In the genomic region with DNA sequence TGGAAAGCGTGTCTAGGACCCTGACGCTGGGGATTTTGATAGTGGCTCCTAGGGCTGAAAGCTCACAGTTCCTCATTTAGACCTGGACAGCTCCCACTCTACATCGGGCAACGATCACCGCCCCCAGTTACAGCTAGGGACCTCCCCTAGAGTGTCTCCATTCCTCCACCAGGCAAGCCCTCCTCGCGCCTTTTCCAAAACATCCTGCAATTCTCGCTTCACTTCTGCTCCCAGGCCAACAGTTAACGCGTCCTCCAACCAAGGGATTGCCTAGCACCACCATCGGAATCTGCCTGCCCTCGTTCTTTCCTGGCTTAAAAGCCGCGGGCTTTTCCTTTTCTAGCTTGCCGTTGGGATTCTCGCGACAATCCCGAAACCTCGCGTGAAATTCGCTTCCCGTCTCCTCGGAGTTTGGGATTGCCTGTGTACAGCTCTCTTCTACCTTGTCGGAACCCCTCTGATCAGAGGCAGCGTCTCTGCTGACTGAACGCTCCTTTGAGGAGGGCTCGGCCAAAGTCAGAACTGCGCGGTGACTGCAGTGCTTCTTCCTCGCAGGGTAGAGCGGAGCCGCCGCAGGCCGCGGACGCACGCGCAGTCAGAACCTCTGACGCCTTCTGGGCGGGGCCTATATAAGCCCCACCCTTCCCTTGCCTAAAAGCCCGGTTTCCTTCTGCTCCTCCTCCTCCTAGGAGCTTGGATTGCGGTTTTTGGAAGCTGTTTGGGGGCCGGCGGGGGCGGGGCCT, we compare ENCODE assay signal across 8 mouse cellular contexts. TPM values are rescaled to one million over a fixed set of nuclear protein-coding genes. Genes with fewer than 3 reads are reported as not detected.
DNase-seq lines count a peak whose midpoint lies in the region; ATAC-seq and TF ChIP-seq lines count a peak whose summit lies in the region.

A gene (plus strand): TSS at position 662 of the 743 bp plus-strand sequence.

- H3K9ac ChIP-seq in CH12.LX (ENCODE audit: insufficient read depth, low read depth) = peak within 1 kb of the TSS; percentile 92
- peak within 1 kb of the TSS; percentile 81 for H3K9ac ChIP-seq in heart, embryonic 15.5 days
- peak within 1 kb of the TSS; percentile 90 for H3K9ac ChIP-seq in liver, embryonic 14.5 days (replicated peaks)
- H3K9ac ChIP-seq in stomach, embryonic 15.5 days = peak within 1 kb of the TSS; percentile 89

- no peak for TF ChIP-seq EP300 in CH12.LX (IDR thresholded peaks at IDR 0.05; ENCODE audit: low read length)
- TF ChIP-seq EP300 in liver, embryonic 14.5 days (IDR thresholded peaks at IDR 0.05; ENCODE audit: low read depth) = peak; percentile 61

- peak within 1 kb of the TSS; percentile 96 for H3K27ac ChIP-seq in CH12.LX (ENCODE audit: insufficient read depth, low read depth)
- H3K27ac ChIP-seq in forebrain, embryonic 10.5 days = peak within 1 kb of the TSS; percentile 91
- peak within 1 kb of the TSS; percentile 95 for H3K27ac ChIP-seq in heart, embryonic 15.5 days
- peak within 1 kb of the TSS; percentile 89 for H3K27ac ChIP-seq in liver, embryonic 14.5 days
- H3K27ac ChIP-seq in stomach, embryonic 15.5 days = peak within 1 kb of the TSS; percentile 97

- dilution Hi-C loops in CH12.LX (cut with MboI; ENCODE audit: extremely low pct_ligation_motif_present, extremely low pct_unique_long_range_greater_than_20kb, low sequenced_read_pairs) = no loop called here

- H3K4me2 ChIP-seq in CH12.LX (ENCODE audit: insufficient read depth, low read depth, poor library complexity, severe bottlenecking) = peak within 1 kb of the TSS; percentile 88
- H3K4me2 ChIP-seq in heart, embryonic 15.5 days = peak within 1 kb of the TSS; percentile 99
- H3K4me2 ChIP-seq in liver, embryonic 14.5 days (ENCODE audit: low read depth) = peak within 1 kb of the TSS; percentile 100
- H3K4me2 ChIP-seq in stomach, embryonic 15.5 days = peak within 1 kb of the TSS; percentile 97

- H3K36me3 ChIP-seq in CH12.LX (replicated peaks in 1 of 2; ENCODE audit: control insufficient read depth in 1 of 2, insufficient read depth in 1 of 2, low read length in 1 of 2) = no peaks in the 10 kb centered on the region
- no peaks in the 10 kb centered on the region for H3K36me3 ChIP-seq in forebrain, embryonic 10.5 days (replicated peaks)
- no peaks in the 10 kb centered on the region for H3K36me3 ChIP-seq in heart, embryonic 15.5 days
- H3K36me3 ChIP-seq in liver, embryonic 14.5 days (replicated peaks; ENCODE audit: control insufficient read depth, insufficient read depth, low read depth) = no peaks in the 10 kb centered on the region
- H3K36me3 ChIP-seq in stomach, embryonic 15.5 days = no peaks in the 10 kb centered on the region

- H3K27me3 ChIP-seq in CH12.LX (replicated peaks) = peaks cover 40% of the 10 kb centered on the region
- H3K27me3 ChIP-seq in forebrain, embryonic 10.5 days (ENCODE audit: poor library complexity, severe bottlenecking) = peaks cover 89% of the 10 kb centered on the region
- peaks cover 36% of the 10 kb centered on the region for H3K27me3 ChIP-seq in heart, embryonic 15.5 days
- peaks cover 45% of the 10 kb centered on the region for H3K27me3 ChIP-seq in liver, embryonic 14.5 days (ENCODE audit: control insufficient read depth, insufficient read depth, low read length)
- peaks cover 38% of the 10 kb centered on the region for H3K27me3 ChIP-seq in stomach, embryonic 15.5 days (replicated peaks)

- peak within 1 kb of the TSS; percentile 64 to 74 (median 65) for H3K4me3 ChIP-seq in CH12.LX (replicated peaks in 1 of 3; ENCODE audit: low read depth in 2 of 3, low read length in 2 of 3, poor library complexity in 1 of 3)
- H3K4me3 ChIP-seq in forebrain, embryonic 10.5 days = peak within 1 kb of the TSS; percentile 62
- H3K4me3 ChIP-seq in heart, embryonic 15.5 days = peak within 1 kb of the TSS; percentile 68
- peak within 1 kb of the TSS; percentile 86 to 99 for H3K4me3 ChIP-seq in liver, embryonic 14.5 days (ENCODE audit: insufficient read depth in 1 of 2, low read depth in 2 of 2, low read length in 2 of 2)
- H3K4me3 ChIP-seq in stomach, embryonic 15.5 days (replicated peaks) = peak within 1 kb of the TSS; percentile 78

- TF ChIP-seq CTCF in CH12.LX (conservative IDR thresholded peaks at IDR 0.05 in 1 of 2, IDR thresholded peaks at IDR 0.05 in 1 of 2; ENCODE audit: low read depth in 2 of 2, low read length in 2 of 2) = no peak
- TF ChIP-seq CTCF in liver, embryonic 14.5 days (IDR thresholded peaks at IDR 0.05; ENCODE audit: low read depth) = no peak

- peaks cover 2 to 31% of the 10 kb centered on the region in 2 experiments; a peak in 2 of 4 replicates for H3K4me1 ChIP-seq in CH12.LX (ENCODE audit: control insufficient read depth in 1 of 2, insufficient read depth in 2 of 2)
- peaks cover 63% of the 10 kb centered on the region for H3K4me1 ChIP-seq in forebrain, embryonic 10.5 days
- peaks cover 54% of the 10 kb centered on the region for H3K4me1 ChIP-seq in heart, embryonic 15.5 days (replicated peaks)
- H3K4me1 ChIP-seq in liver, embryonic 14.5 days (replicated peaks; ENCODE audit: control insufficient read depth in 2 of 2, insufficient read depth in 2 of 2, low read length in 1 of 2) = peaks cover 9 to 14% of the 10 kb centered on the region in 2 experiments
- peaks cover 41% of the 10 kb centered on the region for H3K4me1 ChIP-seq in stomach, embryonic 15.5 days

- no peaks in the 10 kb centered on the region for H3K79me2 ChIP-seq in CH12.LX (replicated peaks; ENCODE audit: control insufficient read depth, extremely low read depth, insufficient read depth, poor library complexity, severe bottlenecking)

- WGBS in forebrain, embryonic 10.5 days = under 1% methylated on average over 45 of the region's 45 CpGs
- WGBS in heart, embryonic 15.5 days = under 1% methylated on average over 45 of the region's 45 CpGs
- WGBS in liver, embryonic 14.5 days (ENCODE audit: insufficient replicate concordance) = under 1% methylated on average over 45 of the region's 45 CpGs
- under 1% methylated on average over 45 of the region's 45 CpGs for WGBS in stomach, embryonic 15.5 days

- TF ChIP-seq POLR2A in CH12.LX (IDR thresholded peaks at IDR 0.05; ENCODE audit: low read depth, low read length) = peak; percentile 86

- in situ Hi-C loops in CH12.LX (cut with MboI; ENCODE audit: low pct_ligation_motif_present, low pct_unique_long_range_greater_than_20kb, low sequenced_read_pairs) = no loop called here

- no peak for TF ChIP-seq RAD21 in CH12.LX (IDR thresholded peaks at IDR 0.05; ENCODE audit: low read depth, low read length)

- DNase-seq in CH12.LX (ENCODE audit: extremely low read depth) = peak; percentile 92
- DNase-seq in c-Kit-positive CD71-negative TER-119-negative erythroid progenitor cells, embryonic 14.5 days (ENCODE audit: low read depth) = peak; percentile 75
- DNase-seq in forebrain, embryonic 10.5 days (ENCODE audit: extremely low spot score, low spot score) = peak; percentile 92
- DNase-seq in kidney, postnatal 25 days = peak; percentile 95 to 96
- peak; percentile 71 to 88 (median 72) for DNase-seq in liver, embryonic 14.5 days (ENCODE audit: low read depth in 3 of 3, low spot score in 3 of 3)
- peak; percentile 94 for DNase-seq in neural tube, embryonic 10.5 days (ENCODE audit: extremely low spot score, low spot score)

- H3K9me3 ChIP-seq in CH12.LX (replicated peaks; ENCODE audit: low read length) = peaks cover 2% of the 10 kb centered on the region
- H3K9me3 ChIP-seq in forebrain, embryonic 10.5 days = no peaks in the 10 kb centered on the region
- H3K9me3 ChIP-seq in heart, embryonic 15.5 days (replicated peaks) = no peaks in the 10 kb centered on the region
- no peaks in the 10 kb centered on the region for H3K9me3 ChIP-seq in liver, embryonic 14.5 days (ENCODE audit: control insufficient read depth, low read length)
- no peaks in the 10 kb centered on the region for H3K9me3 ChIP-seq in stomach, embryonic 15.5 days

- peak; percentile 88 for ATAC-seq in heart, embryonic 15.5 days (replicated peaks; ENCODE audit: insufficient number of reproducible peaks, insufficient read depth, low FRiP score, low read depth)
- peak; percentile 87 for ATAC-seq in liver, embryonic 14.5 days (ENCODE audit: insufficient read depth)
- ATAC-seq in stomach, embryonic 15.5 days (ENCODE audit: insufficient read depth, low FRiP score, low read depth) = peak; percentile 86

TF ChIP-seq in CH12.LX, 34 proteins besides CTCF, POLR2A, EP300 and RAD21 (continues in another document):
- TF ChIP-seq POLR2AphosphoS2 (IDR thresholded peaks at IDR 0.05; ENCODE audit: low read depth, low read length) (no peak; the same call in 1 of the 2 replicates), JUND (conservative IDR thresholded peaks at IDR 0.05; ENCODE audit: low read depth, low read length) (no peak), TCF12 (IDR thresholded peaks at IDR 0.05; ENCODE audit: low read depth, low read length) (no peak; the same call in none of the 2 replicates), USF2 (conservative IDR thresholded peaks at IDR 0.05; ENCODE audit: low read depth, low read length) (no peak), ELF1 (IDR thresholded peaks at IDR 0.05; ENCODE audit: low read depth, low read length) (peak; percentile 57; the same call in 1 of the 2 replicates), JUN (IDR thresholded peaks at IDR 0.05; ENCODE audit: insufficient read depth, low read depth, low read length) (no peak), MAFK (IDR thresholded peaks at IDR 0.05; ENCODE audit: insufficient replicate concordance, low read length) (no peak), CHD2 (IDR thresholded peaks at IDR 0.05; ENCODE audit: low read length) (peak; percentile 99), IRF4 (IDR thresholded peaks at IDR 0.05; ENCODE audit: low read depth, low read length) (no peak), ZNF384 (IDR thresholded peaks at IDR 0.05; ENCODE audit: low read depth, low read length) (no peak), ZC3H11A (IDR thresholded peaks at IDR 0.05; ENCODE audit: low read depth, low read length) (no peak), MAZ (IDR thresholded peaks at IDR 0.05; ENCODE audit: low read depth, low read length) (0 out of 2 replicates have a peak, but pooled peaks have one; percentile 4), BHLHE40 (IDR thresholded peaks at IDR 0.05; ENCODE audit: low read depth, low read length) (no peak), ZMIZ1 (IDR thresholded peaks at IDR 0.05; ENCODE audit: low read depth, low read length) (no peak), TBP (conservative IDR thresholded peaks at IDR 0.05; ENCODE audit: low read depth, low read length) (peak; percentile 67), RCOR1 (conservative IDR thresholded peaks at IDR 0.05; ENCODE audit: low read depth, low read length) (no peak)

RNA-seq across cellular contexts. Expression of the gene that starts here (rescaled TPM):
- 0.63 and 1.2 TPM in 2 replicates for total RNA-seq in CH12.LX (2012; rRNA removed)
- 0.23 and 0.27 TPM in 2 replicates for total RNA-seq in CH12.LX (2014; rRNA removed)
- polyA plus RNA-seq in CH12.LX (2012; ENCODE audit: insufficient read length, low read depth) = 0.31 and 0.44 TPM in 2 replicates
- 0.20 and 0.63 TPM in 2 replicates for polyA plus RNA-seq in forebrain, embryonic 10.5 days (2016; fragmentation: Nextera tagmentation; extraction: Ambion mirVana)
- 14.1 and 18.4 TPM in 2 replicates for polyA plus RNA-seq in heart, embryonic 15.5 days (2015; fragmentation: Nextera tagmentation; extraction: Ambion mirVana)
- 0.15 and 0.22 TPM in 2 replicates for polyA plus RNA-seq in liver, embryonic 14.5 days (2012; rRNA removed)
- 0.13 and 0.29 TPM in 2 replicates for polyA plus RNA-seq in liver, embryonic 14.5 days (2014; fragmentation: Nextera tagmentation; extraction: Ambion mirVana)
- 49.2 and 50.1 TPM in 2 replicates for polyA plus RNA-seq in stomach, embryonic 15.5 days (2015; fragmentation: Nextera tagmentation; extraction: Ambion mirVana)

Comparison
In these comparisons a context has a peak if more than half of its experiments do, and no peak if none do; other contexts are left out.
1. Peak in every context shown above with its lines: DNase-seq, ATAC-seq, H3K4me3 ChIP-seq and H3K27ac ChIP-seq.
2. Peak in DNase-seq, H3K4me3 ChIP-seq and H3K27ac ChIP-seq in forebrain, embryonic 10.5 days; RNA of the gene not detected or under 1 TPM.
3. Peak in DNase-seq, ATAC-seq, H3K4me3 ChIP-seq, H3K27ac ChIP-seq, H3K9ac ChIP-seq and H3K4me2 ChIP-seq in liver, embryonic 14.5 days; RNA of the gene not detected or under 1 TPM.